Mouse (Mus musculus) thymus, adult 2 months (tissue): ENCODE results near the gene Lama5. TPM values are rescaled to one million over a fixed set of nuclear protein-coding genes. Genes with fewer than 3 reads are reported as not detected.

Experiments used
- DNase-seq: peaks from one replicate; pipeline ENCODE4 v3.0.0; 2021
- H3K27ac ChIP-seq: fragments of 200-500 bp; 2 replicates; pipeline ENCODE4 v1.5.1; 2012; ENCODE audit warnings: low read length, control low read depth; ENCODE audit not compliant: control insufficient read depth, insufficient read depth
- H3K27me3 ChIP-seq: fragments of 200-500 bp; 2 replicates; pipeline ENCODE4 v1.6.1; 2012; ENCODE audit warnings: mild to moderate bottlenecking, low read length, moderate library complexity, mixed read lengths; ENCODE audit not compliant: control insufficient read depth, insufficient read depth
- H3K36me3 ChIP-seq: fragments of 200-500 bp; 2 replicates; pipeline ENCODE4 v1.6.1; 2012; ENCODE audit warnings: mild to moderate bottlenecking, low read length, moderate library complexity; ENCODE audit not compliant: control insufficient read depth, insufficient read depth
- H3K4me1 ChIP-seq: fragments of 200-500 bp; replicated peaks from 2 replicates; pipeline ENCODE4 v1.6.1; 2012; ENCODE audit warnings: low read length; ENCODE audit not compliant: control insufficient read depth, insufficient read depth
- H3K4me3 ChIP-seq: fragments of 200-500 bp; 2 replicates; pipeline ENCODE4 v1.5.1; 2012; ENCODE audit warnings: mild to moderate bottlenecking, low read length, control low read depth, moderate library complexity; ENCODE audit not compliant: control insufficient read depth, insufficient read depth
- CTCF ChIP-seq: fragments of 200-500 bp; IDR thresholded peaks from 2 replicates; pipeline ENCODE4 v1.5.1; 2012; ENCODE audit warnings: mild to moderate bottlenecking, control low read depth, low read length, moderate library complexity, borderline replicate concordance; ENCODE audit not compliant: control insufficient read depth, poor library complexity, insufficient read depth; ENCODE audit errors: extremely low read depth
- POLR2A ChIP-seq: fragments of 200-500 bp; IDR thresholded peaks from 2 replicates; pipeline ENCODE4 v1.6.1; 2012; ENCODE audit warnings: mild to moderate bottlenecking, low read length, control low read depth, moderate library complexity; ENCODE audit not compliant: control insufficient read depth, poor library complexity, insufficient read depth; ENCODE audit errors: extremely low read depth
- WGBS: fragments of 180-500 bp; shearing (Covaris S2); methylation state at CpG from one replicate; pipeline ENCODE4 v1.1.7; 2018; 5-methylcytosine and 5-hydroxymethylcytosine counted together
- polyA plus RNA-seq: library from polyadenylated mRNA; depleted of rRNA; stranded (reverse); fragments of >200 nt; gene quantifications from 2 replicates; pipeline ENCODE4 v1.2.3, GENCODE M21; 2012

Lama5 gene
- polyA plus RNA-seq, 1 experiment: 13.1 TPM

- no peak overlapping the region for H3K4me3 ChIP-seq
- H3K4me1 ChIP-seq: no peaks in the 10 kb centered on the region; the same call in 1 of the 2 replicates
- H3K36me3 ChIP-seq: no peaks in the 10 kb centered on the region
- 92% methylated on average over 7 of the region's 7 CpGs for WGBS
- H3K27me3 ChIP-seq: no peaks in the 10 kb centered on the region
- H3K27ac ChIP-seq: no peak overlapping the region
- TF ChIP-seq CTCF: no peak
- no peak for TF ChIP-seq POLR2A
- DNase-seq: no peak
Measured at GRCm38 (mm10) chr2:180237601-180238345, 12.1 kb upstream of the Lama5 start.

GRCm38 (mm10) chr2:180236930-180237329 is 11.3 kb upstream of the Lama5 start:
- Histone ChIP-seq H3K4me1 (no peaks in the 10 kb centered on the region; the same call in 1 of the 2 replicates), H3K27me3 (no peaks in the 10 kb centered on the region), H3K36me3 (no peaks in the 10 kb centered on the region), H3K4me3 (no peak overlapping the region), H3K27ac (no peak overlapping the region)
- no peak for DNase-seq
- WGBS: 92% methylated on average over 3 of the region's 3 CpGs
- TF ChIP-seq CTCF (no peak), POLR2A (no peak)

GRCm38 (mm10) chr2:180236500-180236899 is 10.8 kb upstream of the Lama5 start:
- TF ChIP-seq POLR2A (no peak), CTCF (no peak)
- no peak overlapping the region for H3K27ac ChIP-seq
- no peaks in the 10 kb centered on the region for H3K27me3 ChIP-seq
- no peak for DNase-seq
- 23% methylated on average over 2 of the region's 3 CpGs for WGBS
- H3K4me1 ChIP-seq: no peaks in the 10 kb centered on the region; the same call in 1 of the 2 replicates
- H3K36me3 ChIP-seq: no peaks in the 10 kb centered on the region
- H3K4me3 ChIP-seq: no peak overlapping the region

GRCm38 (mm10) chr2:180235788-180236187 is 10.1 kb upstream of the Lama5 start:
- no peak for DNase-seq
- TF ChIP-seq POLR2A: no peak
- no peak for TF ChIP-seq CTCF
- Histone ChIP-seq H3K27me3 (no peaks in the 10 kb centered on the region), H3K4me3 (no peak overlapping the region), H3K27ac (no peak overlapping the region), H3K36me3 (no peaks in the 10 kb centered on the region), H3K4me1 (no peaks in the 10 kb centered on the region; the same call in 1 of the 2 replicates)
- WGBS: 85% methylated on average over 4 of the region's 4 CpGs

- no peak for TF ChIP-seq POLR2A
- no peak for TF ChIP-seq CTCF
- H3K4me1 ChIP-seq: no peaks in the 10 kb centered on the region; the same call in 1 of the 2 replicates
- H3K27ac ChIP-seq: no peak overlapping the region
- H3K36me3 ChIP-seq: no peaks in the 10 kb centered on the region
- H3K27me3 ChIP-seq: no peaks in the 10 kb centered on the region
- DNase-seq: no peak
- 84% methylated on average over 6 of the region's 6 CpGs for WGBS
- no peak overlapping the region for H3K4me3 ChIP-seq
Measured at GRCm38 (mm10) chr2:180234980-180235379, 9.3 kb upstream of the Lama5 start.

GRCm38 (mm10) chr2:180234353-180234752 is 8.7 kb upstream of the Lama5 start:
- Histone ChIP-seq H3K4me3 (no peak overlapping the region), H3K27me3 (no peaks in the 10 kb centered on the region), H3K27ac (no peak overlapping the region), H3K4me1 (no peaks in the 10 kb centered on the region; the same call in 1 of the 2 replicates), H3K36me3 (no peaks in the 10 kb centered on the region)
- DNase-seq: no peak
- no peak for TF ChIP-seq CTCF
- TF ChIP-seq POLR2A: no peak
- WGBS: 98% methylated on average over 8 of the region's 8 CpGs
